Mouse (Mus musculus): ENCODE results near the gene Sema4f. TPM values are rescaled to one million over a fixed set of nuclear protein-coding genes. Genes with fewer than 3 reads are reported as not detected.
A peak's percentile ranks its signal among the peaks of the same experiment; 100 is the strongest.

Gene Sema4f
- total and polyA plus RNA-seq, 2 experiments: not detected

GRCm38 (mm10) chr6:82885909-82886308 is 53.7 kb downstream of the Sema4f start:
- no peak overlapping the region for H3K4me3 ChIP-seq (ENCODE audit: insufficient read depth, low read depth, low read length)
- no peaks in the 10 kb centered on the region for H3K79me2 ChIP-seq (ENCODE audit: control insufficient read depth, insufficient read depth, low read length)
- H3K4me1 ChIP-seq (ENCODE audit: control insufficient read depth, insufficient read depth, low read length): no peaks in the 10 kb centered on the region
- H3K27ac ChIP-seq (replicated peaks; ENCODE audit: insufficient read depth, low read depth, low read length): no peak overlapping the region
- DNase-seq (ENCODE audit: extremely low read depth, low read depth, low spot score): no peak
- H3K36me3 ChIP-seq (ENCODE audit: control insufficient read depth, insufficient read depth, low read length): no peaks in the 10 kb centered on the region
- 91% methylated on average over 4 of the region's 4 CpGs for WGBS
- no peaks in the 10 kb centered on the region for H3K27me3 ChIP-seq (ENCODE audit: control insufficient read depth, insufficient read depth, low read length)
- H3K9ac ChIP-seq (ENCODE audit: low read depth, low read length): no peak overlapping the region
- TF ChIP-seq POLR2A (IDR thresholded peaks at IDR 0.05; ENCODE audit: extremely low read depth, insufficient read depth, low read length) (no peak), CTCF (IDR thresholded peaks at IDR 0.05; ENCODE audit: low read depth, low read length) (no peak)

GRCm38 (mm10) chr6:82885441-82885840 is 54.1 kb downstream of the Sema4f start:
- no peak overlapping the region for H3K4me3 ChIP-seq (ENCODE audit: insufficient read depth, low read depth, low read length)
- H3K4me1 ChIP-seq (ENCODE audit: control insufficient read depth, insufficient read depth, low read length): no peaks in the 10 kb centered on the region
- H3K36me3 ChIP-seq (ENCODE audit: control insufficient read depth, insufficient read depth, low read length): no peaks in the 10 kb centered on the region
- H3K79me2 ChIP-seq (ENCODE audit: control insufficient read depth, insufficient read depth, low read length): no peaks in the 10 kb centered on the region
- 87% methylated on average over 2 of the region's 2 CpGs for WGBS
- DNase-seq (ENCODE audit: extremely low read depth, low read depth, low spot score): no peak
- no peaks in the 10 kb centered on the region for H3K27me3 ChIP-seq (ENCODE audit: control insufficient read depth, insufficient read depth, low read length)
- TF ChIP-seq POLR2A (IDR thresholded peaks at IDR 0.05; ENCODE audit: extremely low read depth, insufficient read depth, low read length) (no peak), CTCF (IDR thresholded peaks at IDR 0.05; ENCODE audit: low read depth, low read length) (no peak)
- H3K27ac ChIP-seq (replicated peaks; ENCODE audit: insufficient read depth, low read depth, low read length): no peak overlapping the region
- no peak overlapping the region for H3K9ac ChIP-seq (ENCODE audit: low read depth, low read length)

- 71% methylated on average over 3 of the region's 3 CpGs for WGBS
- Histone ChIP-seq H3K9ac (ENCODE audit: low read depth, low read length) (no peak overlapping the region), H3K79me2 (ENCODE audit: control insufficient read depth, insufficient read depth, low read length) (no peaks in the 10 kb centered on the region), H3K27me3 (ENCODE audit: control insufficient read depth, insufficient read depth, low read length) (no peaks in the 10 kb centered on the region), H3K4me3 (ENCODE audit: insufficient read depth, low read depth, low read length) (no peak overlapping the region), H3K4me1 (ENCODE audit: control insufficient read depth, insufficient read depth, low read length) (no peaks in the 10 kb centered on the region), H3K36me3 (ENCODE audit: control insufficient read depth, insufficient read depth, low read length) (no peaks in the 10 kb centered on the region), H3K27ac (replicated peaks; ENCODE audit: insufficient read depth, low read depth, low read length) (no peak overlapping the region)
- TF ChIP-seq CTCF (IDR thresholded peaks at IDR 0.05; ENCODE audit: low read depth, low read length) (no peak), POLR2A (IDR thresholded peaks at IDR 0.05; ENCODE audit: extremely low read depth, insufficient read depth, low read length) (no peak)
- DNase-seq (ENCODE audit: extremely low read depth, low read depth, low spot score): no peak
These were observed 55.0 kb downstream of the Sema4f start for GRCm38 (mm10) chr6:82884570-82884969.

- DNase-seq (ENCODE audit: extremely low read depth, low read depth, low spot score): peak; percentile 3
- H3K4me3 ChIP-seq (ENCODE audit: insufficient read depth, low read depth, low read length): no peak overlapping the region
- no peak overlapping the region for H3K9ac ChIP-seq (ENCODE audit: low read depth, low read length)
- H3K27me3 ChIP-seq (ENCODE audit: control insufficient read depth, insufficient read depth, low read length): no peaks in the 10 kb centered on the region
- H3K36me3 ChIP-seq (ENCODE audit: control insufficient read depth, insufficient read depth, low read length): no peaks in the 10 kb centered on the region
- no peaks in the 10 kb centered on the region for H3K79me2 ChIP-seq (ENCODE audit: control insufficient read depth, insufficient read depth, low read length)
- peak; percentile 59 for TF ChIP-seq CTCF (IDR thresholded peaks at IDR 0.05; ENCODE audit: low read depth, low read length)
- TF ChIP-seq POLR2A (IDR thresholded peaks at IDR 0.05; ENCODE audit: extremely low read depth, insufficient read depth, low read length): no peak
- no peaks in the 10 kb centered on the region for H3K4me1 ChIP-seq (ENCODE audit: control insufficient read depth, insufficient read depth, low read length)
- 34% methylated on average over 21 of the region's 21 CpGs for WGBS
- H3K27ac ChIP-seq (replicated peaks; ENCODE audit: insufficient read depth, low read depth, low read length): no peak overlapping the region
These were observed 58.0 kb downstream of the Sema4f start for GRCm38 (mm10) chr6:82881485-82882096.

GRCm38 (mm10) chr6:82880807-82881206 is 58.8 kb downstream of the Sema4f start:
- no peaks in the 10 kb centered on the region for H3K36me3 ChIP-seq (ENCODE audit: control insufficient read depth, insufficient read depth, low read length)
- H3K27ac ChIP-seq (replicated peaks; ENCODE audit: insufficient read depth, low read depth, low read length): no peak overlapping the region
- no peak overlapping the region for H3K4me3 ChIP-seq (ENCODE audit: insufficient read depth, low read depth, low read length)
- TF ChIP-seq POLR2A (IDR thresholded peaks at IDR 0.05; ENCODE audit: extremely low read depth, insufficient read depth, low read length) (no peak), CTCF (IDR thresholded peaks at IDR 0.05; ENCODE audit: low read depth, low read length) (peak; percentile 32; the same call in 1 of the 2 replicates)
- 84% methylated on average over 3 of the region's 3 CpGs for WGBS
- DNase-seq (ENCODE audit: extremely low read depth, low read depth, low spot score): no peak
- H3K79me2 ChIP-seq (ENCODE audit: control insufficient read depth, insufficient read depth, low read length): no peaks in the 10 kb centered on the region
- no peak overlapping the region for H3K9ac ChIP-seq (ENCODE audit: low read depth, low read length)
- H3K27me3 ChIP-seq (ENCODE audit: control insufficient read depth, insufficient read depth, low read length): no peaks in the 10 kb centered on the region
- no peaks in the 10 kb centered on the region for H3K4me1 ChIP-seq (ENCODE audit: control insufficient read depth, insufficient read depth, low read length)

GRCm38 (mm10) chr6:82879463-82880089 is 60.0 kb downstream of the Sema4f start:
- TF ChIP-seq POLR2A (IDR thresholded peaks at IDR 0.05; ENCODE audit: extremely low read depth, insufficient read depth, low read length) (no peak), CTCF (IDR thresholded peaks at IDR 0.05; ENCODE audit: low read depth, low read length) (no peak)
- Histone ChIP-seq H3K4me3 (ENCODE audit: insufficient read depth, low read depth, low read length) (no peak overlapping the region), H3K9ac (ENCODE audit: low read depth, low read length) (no peak overlapping the region), H3K79me2 (ENCODE audit: control insufficient read depth, insufficient read depth, low read length) (no peaks in the 10 kb centered on the region), H3K36me3 (ENCODE audit: control insufficient read depth, insufficient read depth, low read length) (no peaks in the 10 kb centered on the region), H3K27ac (replicated peaks; ENCODE audit: insufficient read depth, low read depth, low read length) (no peak overlapping the region), H3K27me3 (ENCODE audit: control insufficient read depth, insufficient read depth, low read length) (no peaks in the 10 kb centered on the region), H3K4me1 (ENCODE audit: control insufficient read depth, insufficient read depth, low read length) (no peaks in the 10 kb centered on the region)
- WGBS: 67% methylated on average over 11 of the region's 11 CpGs
- no peak for DNase-seq (ENCODE audit: extremely low read depth, low read depth, low spot score)

Data from liver, adult 2 months (tissue).